Mouse (Mus musculus) embryonic facial prominence, embryonic 13.5 days (tissue): ENCODE measurements around the gene Elmsan1. TPM values are rescaled to one million over a fixed set of nuclear protein-coding genes. Genes with fewer than 3 reads are reported as not detected.
A peak's percentile ranks its signal among the peaks of the same experiment; 100 is the strongest.

Experiments
- ATAC-seq: fragments of 200-750 bp; cut with Nextera tagmentation; 2 replicates; pipeline ENCODE4 v1.8.0; 2017; ENCODE audit warnings: low read depth; ENCODE audit not compliant: insufficient number of reproducible peaks, insufficient read depth, low FRiP score, low TSS enrichment
- H3K27ac ChIP-seq: fragments of 300-500 bp; sonication (generic); 2 replicates; pipeline ENCODE4 v1.5.1; 2015; ENCODE audit warnings: moderate library complexity, mild to moderate bottlenecking, inconsistent platforms
- H3K27me3 ChIP-seq: fragments of 300-500 bp; sonication (generic); 2 replicates; pipeline ENCODE4 v1.6.1; 2015; ENCODE audit warnings: mild to moderate bottlenecking, inconsistent platforms
- H3K36me3 ChIP-seq: fragments of 300-500 bp; sonication (generic); 2 replicates; pipeline ENCODE4 v1.6.1; 2015; ENCODE audit warnings: mild to moderate bottlenecking, inconsistent platforms
- H3K4me1 ChIP-seq: fragments of 300-500 bp; sonication (generic); 2 replicates; pipeline ENCODE4 v1.6.1; 2015; ENCODE audit warnings: inconsistent platforms
- H3K4me2 ChIP-seq: fragments of 300-500 bp; sonication (generic); 2 replicates; pipeline ENCODE4 v1.6.1; 2015; ENCODE audit warnings: moderate library complexity, mild to moderate bottlenecking, inconsistent platforms
- H3K4me3 ChIP-seq: fragments of 300-500 bp; sonication (generic); 2 replicates; pipeline ENCODE4 v1.5.1; 2015; ENCODE audit warnings: mild to moderate bottlenecking, inconsistent platforms
- H3K9ac ChIP-seq: fragments of 300-500 bp; sonication (generic); 2 replicates; pipeline ENCODE4 v1.6.1; 2015; ENCODE audit warnings: mild to moderate bottlenecking, inconsistent platforms
- H3K9me3 ChIP-seq: fragments of 300-500 bp; sonication (generic); 2 replicates; pipeline ENCODE4 v1.6.1; 2016; ENCODE audit warnings: inconsistent platforms
- WGBS: fragments of 180-500 bp; shearing (Covaris S2); methylation state at CpG from one replicate; pipeline ENCODE4 v1.1.7; 2015; ENCODE audit warnings: mixed read lengths; 5-methylcytosine and 5-hydroxymethylcytosine counted together
- polyA plus RNA-seq: library from polyadenylated mRNA; unstranded; fragments of >200 nt; fragmentation: Nextera tagmentation; extraction: Ambion mirVana; gene quantifications from 2 replicates; pipeline ENCODE4 v1.2.1, GENCODE M21; 2015

Elmsan1 gene
- polyA plus RNA-seq, 1 experiment from 2014 or later: 11.1 TPM

GRCm38 (mm10) chr12:84233488-84234100 is 14.9 kb upstream of the Elmsan1 start:
- no peak overlapping the region for H3K27ac ChIP-seq
- 81% methylated on average over 8 of the region's 8 CpGs for WGBS

GRCm38 (mm10) chr12:84226117-84226840 is 7.6 kb upstream of the Elmsan1 start:
- no peaks in the 10 kb centered on the region for H3K36me3 ChIP-seq
- H3K4me3 ChIP-seq: no peak overlapping the region
- H3K4me2 ChIP-seq: no peak overlapping the region
- ATAC-seq: no peak
- no peak overlapping the region for H3K9ac ChIP-seq
- H3K9me3 ChIP-seq: no peaks in the 10 kb centered on the region
- 85% methylated on average over 9 of the region's 9 CpGs for WGBS
- H3K27me3 ChIP-seq: no peaks in the 10 kb centered on the region
- H3K4me1 ChIP-seq: peaks cover 6% of the 10 kb centered on the region; the same call in 1 of the 2 replicates
- H3K27ac ChIP-seq: no peak overlapping the region

More at GRCm38 (mm10) chr12:84233488-84234100, 14.9 kb upstream of the Elmsan1 start:
- Histone ChIP-seq H3K36me3 (no peaks in the 10 kb centered on the region), H3K27me3 (no peaks in the 10 kb centered on the region), H3K4me1 (no peaks in the 10 kb centered on the region), H3K4me2 (no peak overlapping the region), H3K4me3 (no peak overlapping the region), H3K9ac (no peak overlapping the region), H3K9me3 (no peaks in the 10 kb centered on the region)
- ATAC-seq: no peak

DNA sequence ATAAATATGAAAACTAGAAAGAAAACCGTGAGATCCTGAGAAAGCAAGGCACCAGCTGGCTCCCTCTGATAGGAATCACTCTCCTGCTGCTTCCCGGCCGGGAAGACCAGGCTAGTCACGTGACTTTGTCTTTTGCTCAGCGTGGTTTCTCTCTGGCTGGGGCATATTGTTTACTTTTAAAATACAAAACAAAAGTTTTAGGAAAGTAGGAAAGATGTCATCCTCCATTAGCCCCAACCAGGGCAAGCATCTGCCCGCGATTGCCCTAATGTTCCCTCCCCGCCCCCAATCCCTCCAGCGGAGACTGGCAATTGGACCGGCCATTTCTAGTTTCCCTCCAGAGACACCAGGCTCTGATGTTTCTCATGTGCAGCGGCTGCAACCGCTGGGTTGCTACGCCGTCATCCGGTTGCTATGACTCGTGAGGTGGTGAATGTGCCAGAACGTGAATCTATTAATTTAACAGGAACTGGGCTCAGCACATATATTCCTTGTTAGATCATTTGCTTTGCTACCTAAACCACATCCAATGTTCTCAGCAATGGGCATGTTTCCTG is 3.8 kb upstream of the Elmsan1 start:
- peak overlapping the region; percentile 67 for H3K4me2 ChIP-seq
- H3K9me3 ChIP-seq: no peaks in the 10 kb centered on the region
- ATAC-seq: no peak
- 2% methylated on average over 17 of the region's 17 CpGs for WGBS
- peaks cover 14% of the 10 kb centered on the region; the same call in 1 of the 2 replicates for H3K4me1 ChIP-seq
- no peaks in the 10 kb centered on the region for H3K27me3 ChIP-seq
- 0 out of 2 replicates have a peak overlapping the region, but pooled peaks have one; percentile 23 for H3K27ac ChIP-seq
- no peaks in the 10 kb centered on the region for H3K36me3 ChIP-seq
- H3K9ac ChIP-seq: peak overlapping the region; percentile 64
- H3K4me3 ChIP-seq: peak overlapping the region; percentile 42

GRCm38 (mm10) chr12:84220951-84221891 is 2.5 kb upstream of the Elmsan1 start:
- 81% methylated on average over 14 of the region's 14 CpGs for WGBS
- ATAC-seq: no peak
- H3K27me3 ChIP-seq: no peaks in the 10 kb centered on the region

GRCm38 (mm10) chr12:84220515-84220914 is 1.8 kb upstream of the Elmsan1 start:
- WGBS: 87% methylated on average over 4 of the region's 4 CpGs
- H3K4me1 ChIP-seq: peaks cover 33% of the 10 kb centered on the region
- no peak for ATAC-seq
- no peaks in the 10 kb centered on the region for H3K36me3 ChIP-seq
- H3K4me2 ChIP-seq: no peak overlapping the region
- H3K27me3 ChIP-seq: no peaks in the 10 kb centered on the region
- H3K9me3 ChIP-seq: no peaks in the 10 kb centered on the region
- H3K9ac ChIP-seq: no peak overlapping the region
- no peak overlapping the region for H3K4me3 ChIP-seq
- H3K27ac ChIP-seq: no peak overlapping the region

More at GRCm38 (mm10) chr12:84220951-84221891, 2.5 kb upstream of the Elmsan1 start:
- H3K9me3 ChIP-seq: no peaks in the 10 kb centered on the region
- H3K27ac ChIP-seq: no peak overlapping the region
- peaks cover 27% of the 10 kb centered on the region for H3K4me1 ChIP-seq
- no peak overlapping the region for H3K9ac ChIP-seq
- H3K36me3 ChIP-seq: no peaks in the 10 kb centered on the region
- H3K4me2 ChIP-seq: no peak overlapping the region
- no peak overlapping the region for H3K4me3 ChIP-seq

DNA sequence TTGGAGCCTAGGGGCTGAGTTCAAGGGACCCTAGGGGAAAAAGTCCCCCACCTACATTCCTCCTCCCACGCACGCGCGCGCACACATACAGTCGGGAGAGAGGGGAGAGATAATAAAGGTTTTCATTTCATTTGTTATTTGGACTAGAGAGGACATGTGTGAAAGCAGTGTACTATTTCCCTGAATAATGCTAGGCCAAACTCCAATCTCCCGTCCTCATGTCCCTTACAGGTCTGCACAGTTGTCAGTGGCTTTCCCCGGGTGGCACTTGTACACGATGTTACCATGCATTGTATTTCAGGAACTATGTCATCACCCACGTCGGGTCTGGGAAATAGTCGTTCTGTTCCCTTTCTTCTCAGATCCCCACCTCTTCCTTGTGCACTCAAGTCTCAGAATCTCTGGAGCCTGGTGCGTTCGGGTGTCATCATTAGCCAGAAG is 460 bp upstream of the Elmsan1 start:
- Histone ChIP-seq H3K27ac (peak overlapping the region; percentile 94), H3K36me3 (0 out of 2 replicates have a peak, but pooled peaks cover 8% of the 10 kb centered on the region), H3K4me3 (peak overlapping the region; percentile 86), H3K4me1 (peaks cover 45% of the 10 kb centered on the region), H3K27me3 (no peaks in the 10 kb centered on the region), H3K9ac (peak overlapping the region; percentile 91), H3K4me2 (peak overlapping the region; percentile 84), H3K9me3 (no peaks in the 10 kb centered on the region)
- WGBS: 3% methylated on average over 14 of the region's 14 CpGs
- no peak for ATAC-seq

- H3K9ac ChIP-seq: peak overlapping the region; percentile 91
- peak overlapping the region; percentile 84 for H3K4me2 ChIP-seq
- H3K4me1 ChIP-seq: peaks cover 52% of the 10 kb centered on the region
- H3K36me3 ChIP-seq: 0 out of 2 replicates have a peak, but pooled peaks cover 8% of the 10 kb centered on the region
- no peak for ATAC-seq
- no peaks in the 10 kb centered on the region for H3K9me3 ChIP-seq
- WGBS: 2% methylated on average over 21 of the region's 21 CpGs
- H3K27ac ChIP-seq: peak overlapping the region; percentile 94
- peak overlapping the region; percentile 86 for H3K4me3 ChIP-seq
- H3K27me3 ChIP-seq: no peaks in the 10 kb centered on the region
Observed at GRCm38 (mm10) chr12:84217508-84218131, 1.1 kb downstream of the Elmsan1 start.

DNA sequence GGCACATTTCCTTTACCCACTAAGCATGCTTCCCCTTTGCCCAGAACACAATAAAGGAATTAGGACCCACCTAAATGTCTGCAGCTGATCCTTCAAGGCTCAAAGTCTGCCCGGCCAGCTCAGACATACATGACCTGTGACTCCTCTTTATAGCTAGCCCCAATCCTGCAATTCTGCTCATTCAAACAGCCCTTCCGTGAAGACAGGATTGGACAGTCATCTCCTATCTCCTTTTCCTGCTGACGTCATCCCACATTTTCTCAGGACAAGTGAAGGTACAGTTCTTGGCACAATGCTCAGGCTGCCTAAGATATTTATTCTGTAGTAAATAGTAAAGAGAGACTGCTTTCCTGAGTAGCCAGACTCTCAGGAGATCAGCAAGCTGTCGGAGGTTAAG is 1.6 kb downstream of the Elmsan1 start:
- Histone ChIP-seq H3K9ac (peak overlapping the region; percentile 91), H3K27me3 (no peaks in the 10 kb centered on the region), H3K4me2 (peak overlapping the region; percentile 84), H3K4me3 (peak overlapping the region; percentile 86), H3K4me1 (peaks cover 52% of the 10 kb centered on the region), H3K9me3 (no peaks in the 10 kb centered on the region), H3K27ac (peak overlapping the region; percentile 94; the same call in 1 of the 2 replicates), H3K36me3 (0 out of 2 replicates have a peak, but pooled peaks cover 8% of the 10 kb centered on the region)
- no peak for ATAC-seq
- 39% methylated on average over 4 of the region's 4 CpGs for WGBS

GRCm38 (mm10) chr12:84215758-84216440 is 2.8 kb downstream of the Elmsan1 start:
- H3K27ac ChIP-seq: peak overlapping the region; percentile 57; the same call in 1 of the 2 replicates
- H3K4me1 ChIP-seq: peaks cover 56% of the 10 kb centered on the region
- H3K9ac ChIP-seq: no peak overlapping the region
- WGBS: 62% methylated on average over 11 of the region's 11 CpGs
- 0 out of 2 replicates have a peak, but pooled peaks cover 8% of the 10 kb centered on the region for H3K36me3 ChIP-seq
- no peaks in the 10 kb centered on the region for H3K27me3 ChIP-seq
- 0 out of 2 replicates have a peak overlapping the region, but pooled peaks have one; percentile 9 for H3K4me2 ChIP-seq
- H3K4me3 ChIP-seq: no peak overlapping the region
- H3K9me3 ChIP-seq: no peaks in the 10 kb centered on the region
- no peak for ATAC-seq

DNA sequence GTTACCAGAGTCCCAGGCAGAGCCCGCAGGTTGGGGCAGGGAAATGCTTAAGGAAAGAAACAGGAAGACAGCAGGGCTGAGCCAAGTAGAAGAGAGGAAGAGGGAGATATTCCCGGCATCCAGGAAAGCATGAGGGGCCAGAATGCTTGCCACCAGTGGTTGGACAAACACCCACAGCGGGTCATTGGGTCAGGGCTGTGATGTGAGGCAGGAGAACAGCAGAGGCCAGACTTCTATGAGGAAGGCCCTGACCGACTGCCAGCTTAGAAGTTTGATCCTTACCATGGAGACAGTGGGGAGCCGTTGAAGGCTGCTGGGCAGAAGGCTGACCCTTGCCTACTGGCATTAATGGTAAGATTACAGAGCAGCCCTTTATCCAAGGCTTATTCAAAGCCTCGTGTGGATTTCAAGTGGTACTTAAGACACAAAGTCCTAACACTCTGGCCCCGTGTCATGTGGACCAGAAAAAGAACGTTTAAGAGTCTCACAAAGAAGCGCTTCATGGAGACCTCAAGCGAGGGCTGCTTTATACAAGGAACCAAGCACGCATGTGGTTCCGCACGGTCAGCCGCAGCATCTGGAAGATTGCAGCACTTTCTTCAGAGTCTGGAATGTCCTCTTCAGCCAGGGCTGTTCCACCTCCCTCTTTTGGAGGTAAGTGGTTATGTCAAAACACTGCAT is 4.0 kb downstream of the Elmsan1 start:
- 56% methylated on average over 14 of the region's 14 CpGs for WGBS
- H3K27me3 ChIP-seq: no peaks in the 10 kb centered on the region
- peak overlapping the region; percentile 20; the same call in 1 of the 2 replicates for H3K4me2 ChIP-seq
- 0 out of 2 replicates have a peak, but pooled peaks cover 8% of the 10 kb centered on the region for H3K36me3 ChIP-seq
- no peaks in the 10 kb centered on the region for H3K9me3 ChIP-seq
- no peak for ATAC-seq
- H3K4me1 ChIP-seq: peaks cover 56% of the 10 kb centered on the region
- peak overlapping the region; percentile 64 for H3K27ac ChIP-seq
- H3K9ac ChIP-seq: no peak overlapping the region
- H3K4me3 ChIP-seq: no peak overlapping the region
